Comparison of ENCODE assay signal across 18 mouse cellular contexts in genomic region chr13:6991714-6992113, GRCm38 (mm10).
DNase-seq lines count a peak whose midpoint lies in the region; ATAC-seq and TF ChIP-seq lines count a peak whose summit lies in the region.
"Had no signal": no experiment of that assay in that cellular context is flagged by ENCODE, and none has a peak within 500 bp of the region (broad histone marks: within the 10 kb centered on the region; RNA-seq: fewer than 3 reads in every experiment).

No protein-coding gene starts in this region.

- no peak for ATAC-seq in forebrain, postnatal 0 days
- ATAC-seq in forebrain, embryonic 13.5 days: peak; percentile 77; the same call in 1 of the 2 replicates
- ATAC-seq in midbrain, embryonic 15.5 days (replicated peaks): 0 out of 2 replicates have a peak, but pooled peaks have one; percentile 53
- ATAC-seq: intestine, embryonic 16.5 days had no signal

- no peaks in the 10 kb centered on the region for H3K36me3 ChIP-seq in forebrain, embryonic 10.5 days (replicated peaks)
- no peaks in the 10 kb centered on the region for H3K36me3 ChIP-seq in forebrain, postnatal 0 days (ENCODE audit: insufficient read depth)
- no peaks in the 10 kb centered on the region for H3K36me3 ChIP-seq in ES-E14 (ENCODE audit: control insufficient read depth, insufficient read depth, low read length, poor library complexity, severe bottlenecking)
- no peaks in the 10 kb centered on the region for H3K36me3 ChIP-seq in forebrain, embryonic 13.5 days (ENCODE audit: poor library complexity, severe bottlenecking)
- H3K36me3 ChIP-seq in midbrain, embryonic 15.5 days (replicated peaks): no peaks in the 10 kb centered on the region
- H3K36me3 ChIP-seq: embryonic facial prominence, embryonic 12.5 days; heart, embryonic 12.5 days; kidney, embryonic 15.5 days had no signal

- DNase-seq in forebrain, embryonic 10.5 days (ENCODE audit: extremely low spot score, low spot score): no peak
- DNase-seq in forebrain, postnatal 0 days: no peak
- DNase-seq in ES-E14 (ENCODE audit: low read depth, low spot score): peak; percentile 13
- no peak for DNase-seq in layer of hippocampus, postnatal 36 days
- DNase-seq in layer of hippocampus, adult 8-10 months (ENCODE audit: low spot score in 2 of 2): no peak
- DNase-seq in adrenal gland, postnatal 36 days: no peak
- DNase-seq: cerebellum, adult 9-11 months; heart, postnatal 36 days; lung, adult 18-20 months; lung, postnatal 36 days; thymus, adult 18-20 months had no signal

- 20% methylated on average over 2 of the region's 2 CpGs for WGBS in forebrain, embryonic 10.5 days
- WGBS in forebrain, postnatal 0 days: 10% methylated on average over 2 of the region's 2 CpGs
- 9% methylated on average over 2 of the region's 2 CpGs for WGBS in forebrain, embryonic 13.5 days
- 17% methylated on average over 2 of the region's 2 CpGs for WGBS in midbrain, embryonic 15.5 days

- peak overlapping the region; percentile 40; the same call in 1 of the 2 replicates for H3K27ac ChIP-seq in forebrain, embryonic 10.5 days
- H3K27ac ChIP-seq in forebrain, postnatal 0 days (ENCODE audit: low read depth, low read length): no peak overlapping the region
- H3K27ac ChIP-seq in ES-E14 (ENCODE audit: insufficient read depth, low read depth, low read length, poor library complexity, severe bottlenecking): no peak overlapping the region
- H3K27ac ChIP-seq in forebrain, embryonic 13.5 days: no peak overlapping the region; the same call in 1 of the 2 replicates
- H3K27ac ChIP-seq in midbrain, embryonic 15.5 days: no peak overlapping the region
- H3K27ac ChIP-seq: embryonic facial prominence, embryonic 12.5 days; kidney, embryonic 15.5 days had no signal

- no peak for TF ChIP-seq CTCF in forebrain, postnatal 0 days (IDR thresholded peaks at IDR 0.05; ENCODE audit: low read depth)

- H3K4me1 ChIP-seq in forebrain, embryonic 10.5 days: peaks cover 17% of the 10 kb centered on the region
- no peaks in the 10 kb centered on the region for H3K4me1 ChIP-seq in forebrain, postnatal 0 days (ENCODE audit: insufficient read depth)
- H3K4me1 ChIP-seq in ES-E14 (ENCODE audit: control insufficient read depth in 2 of 2, insufficient read depth in 2 of 2, low read length in 2 of 2, poor library complexity in 1 of 2): no peaks in the 10 kb centered on the region
- peaks cover 6% of the 10 kb centered on the region; the same call in 1 of the 2 replicates for H3K4me1 ChIP-seq in forebrain, embryonic 13.5 days
- no peaks in the 10 kb centered on the region for H3K4me1 ChIP-seq in midbrain, embryonic 15.5 days
- H3K4me1 ChIP-seq: embryonic facial prominence, embryonic 12.5 days; heart, embryonic 12.5 days; kidney, embryonic 15.5 days had no signal

- H3K27me3 ChIP-seq in forebrain, embryonic 10.5 days (ENCODE audit: poor library complexity, severe bottlenecking): no peaks in the 10 kb centered on the region
- no peaks in the 10 kb centered on the region for H3K27me3 ChIP-seq in forebrain, postnatal 0 days (ENCODE audit: insufficient read depth, low read length)
- no peaks in the 10 kb centered on the region for H3K27me3 ChIP-seq in forebrain, embryonic 13.5 days
- no peaks in the 10 kb centered on the region for H3K27me3 ChIP-seq in midbrain, embryonic 15.5 days (replicated peaks)
- H3K27me3 ChIP-seq: CH12.LX; embryonic facial prominence, embryonic 12.5 days; heart, embryonic 12.5 days; kidney, embryonic 15.5 days had no signal

- H3K4me2 ChIP-seq in forebrain, postnatal 0 days (ENCODE audit: low read depth): no peak overlapping the region
- no peak overlapping the region for H3K4me2 ChIP-seq in forebrain, embryonic 13.5 days
- no peak overlapping the region for H3K4me2 ChIP-seq in midbrain, embryonic 15.5 days
- H3K4me2 ChIP-seq: embryonic facial prominence, embryonic 12.5 days; heart, embryonic 12.5 days; kidney, embryonic 15.5 days had no signal

- no peak overlapping the region for H3K9ac ChIP-seq in forebrain, postnatal 0 days
- H3K9ac ChIP-seq in ES-E14 (ENCODE audit: insufficient read depth, low read depth, low read length, poor library complexity, severe bottlenecking): no peak overlapping the region
- H3K9ac ChIP-seq in forebrain, embryonic 13.5 days: no peak overlapping the region
- no peak overlapping the region for H3K9ac ChIP-seq in midbrain, embryonic 15.5 days
- H3K9ac ChIP-seq: embryonic facial prominence, embryonic 12.5 days; heart, embryonic 12.5 days; kidney, embryonic 15.5 days had no signal

- in situ Hi-C loops in ES-E14 (cut with MboI; ENCODE audit: low sequenced_read_pairs in 2 of 2, unreplicated experiment in 2 of 2): no loop called here

- no peak overlapping the region for H3K4me3 ChIP-seq in forebrain, embryonic 10.5 days
- H3K4me3 ChIP-seq in forebrain, postnatal 0 days (ENCODE audit: low read depth, low read length): no peak overlapping the region
- no peak overlapping the region for H3K4me3 ChIP-seq in ES-E14 (ENCODE audit: insufficient read depth in 1 of 2, low read depth in 1 of 2, low read length in 2 of 2, poor library complexity in 1 of 2, severe bottlenecking in 1 of 2)
- no peak overlapping the region for H3K4me3 ChIP-seq in forebrain, embryonic 13.5 days
- no peak overlapping the region for H3K4me3 ChIP-seq in midbrain, embryonic 15.5 days
- H3K4me3 ChIP-seq: embryonic facial prominence, embryonic 12.5 days; heart, embryonic 12.5 days; kidney, embryonic 15.5 days had no signal

- H3K9me3 ChIP-seq in forebrain, embryonic 10.5 days: no peaks in the 10 kb centered on the region
- no peaks in the 10 kb centered on the region for H3K9me3 ChIP-seq in forebrain, postnatal 0 days (ENCODE audit: low read length)
- no peaks in the 10 kb centered on the region for H3K9me3 ChIP-seq in ES-E14 (ENCODE audit: control insufficient read depth, insufficient read depth, low read depth, low read length)
- H3K9me3 ChIP-seq in forebrain, embryonic 13.5 days (replicated peaks): no peaks in the 10 kb centered on the region
- H3K9me3 ChIP-seq in midbrain, embryonic 15.5 days: no peaks in the 10 kb centered on the region
- H3K9me3 ChIP-seq: embryonic facial prominence, embryonic 12.5 days; heart, embryonic 12.5 days; kidney, embryonic 15.5 days had no signal

TF ChIP-seq in ES-E14, 5 proteins besides CTCF, POLR2A, EP300 and RAD21:
- TF ChIP-seq HCFC1 (IDR thresholded peaks at IDR 0.05; ENCODE audit: borderline replicate concordance, insufficient read depth, low read length) (no peak), ZNF384 (IDR thresholded peaks at IDR 0.05; ENCODE audit: low read depth, low read length) (no peak), CHD2 (IDR thresholded peaks at IDR 0.05; ENCODE audit: low read depth, low read length) (no peak), MAFK (IDR thresholded peaks at IDR 0.05; ENCODE audit: insufficient read depth, low read depth, low read length) (no peak), ZC3H11A (IDR thresholded peaks at IDR 0.05; ENCODE audit: borderline replicate concordance, low read depth, low read length) (no peak)
